Mouse (Mus musculus) stomach, embryonic 16.5 days (tissue): ENCODE measurements around the gene Adtrp. TPM values are rescaled to one million over a fixed set of nuclear protein-coding genes. Genes with fewer than 3 reads are reported as not detected.

Experiments
- ATAC-seq: fragments of 200-750 bp; cut with Nextera tagmentation; 2 replicates; pipeline ENCODE4 v1.8.0; 2017; ENCODE audit warnings: moderate number of reproducible peaks, moderate TSS enrichment; ENCODE audit not compliant: insufficient read depth, low FRiP score
- H3K27ac ChIP-seq: fragments of 300-500 bp; sonication (generic); 2 replicates; pipeline ENCODE4 v1.5.1; 2014; ENCODE audit warnings: low read length
- H3K27me3 ChIP-seq: fragments of 300-500 bp; sonication (generic); 2 replicates; pipeline ENCODE4 v1.6.1; 2014; ENCODE audit warnings: low read length, control low read depth, mixed read lengths; ENCODE audit not compliant: control insufficient read depth, insufficient read depth
- H3K36me3 ChIP-seq: fragments of 300-500 bp; sonication (generic); 2 replicates; pipeline ENCODE4 v1.6.1; 2014; ENCODE audit warnings: low read length; ENCODE audit not compliant: control insufficient read depth, insufficient read depth
- H3K4me1 ChIP-seq: fragments of 300-500 bp; sonication (generic); 2 replicates; pipeline ENCODE4 v1.6.1; 2014; ENCODE audit warnings: low read length, control low read depth, mixed read lengths; ENCODE audit not compliant: control insufficient read depth, insufficient read depth
- H3K4me2 ChIP-seq: fragments of 300-500 bp; sonication (generic); 2 replicates; pipeline ENCODE4 v1.6.1; 2014; ENCODE audit warnings: low read depth, low read length, mixed read lengths
- H3K4me3 ChIP-seq: fragments of 300-500 bp; sonication (generic); replicated peaks from 2 replicates; pipeline ENCODE4 v1.5.1; 2014; ENCODE audit warnings: mild to moderate bottlenecking, low read length
- H3K9ac ChIP-seq: fragments of 300-500 bp; sonication (generic); 2 replicates; pipeline ENCODE4 v1.6.1; 2014; ENCODE audit warnings: low read length
- H3K9me3 ChIP-seq: fragments of 300-500 bp; sonication (generic); replicated peaks from 2 replicates; pipeline ENCODE4 v1.6.1; 2016; ENCODE audit warnings: low read length, control low read depth; ENCODE audit not compliant: control insufficient read depth
- WGBS: fragments of 180-500 bp; shearing (Covaris S2); extraction: QIAGEN DNeasy Blood & Tissue Kit; methylation state at CpG from one replicate; pipeline ENCODE4 v1.1.7; 2014; 5-methylcytosine and 5-hydroxymethylcytosine counted together
- polyA plus RNA-seq: library from polyadenylated mRNA; unstranded; fragments of >200 nt; fragmentation: Nextera tagmentation; extraction: Ambion mirVana; gene quantifications from 2 replicates; pipeline ENCODE4 v1.2.1, GENCODE M21; 2015

Adtrp gene
- 5.6 and 8.3 TPM in 2 replicates for polyA plus RNA-seq

DNA sequence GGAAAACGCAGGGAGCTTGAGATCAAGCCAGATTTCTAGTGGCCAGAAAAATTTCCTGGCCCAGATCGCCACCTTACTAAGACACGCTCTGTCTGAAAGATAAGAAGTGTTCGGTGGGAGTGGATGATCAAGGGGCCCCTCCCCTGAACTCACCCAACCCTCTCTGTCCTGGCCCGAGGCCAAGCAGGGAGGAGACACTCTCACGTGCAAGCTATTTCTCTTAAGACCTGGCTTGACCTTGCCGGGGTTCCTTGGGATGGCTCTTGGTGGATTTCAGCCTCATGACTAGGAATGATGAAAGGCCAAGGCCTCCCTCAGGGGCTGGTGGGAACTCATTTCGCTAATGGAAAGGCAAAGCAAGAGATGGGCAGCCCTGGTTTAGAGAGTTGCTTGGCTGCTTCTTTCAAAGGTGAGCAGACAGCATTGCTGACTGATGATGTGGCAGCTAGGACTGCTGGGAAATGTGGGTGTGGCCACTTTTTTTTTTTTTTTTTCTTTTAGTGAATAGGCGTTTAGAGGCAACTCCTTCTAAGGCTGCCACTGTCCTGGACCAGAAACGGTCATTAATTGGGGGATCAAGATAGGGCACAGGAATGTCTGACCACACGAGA, at the start of gene Adtrp:
Gene Adtrp, minus strand, starts transcription at position 169 of the 611 bp plus-strand sequence.
- Histone ChIP-seq H3K27me3 (no peaks in the 10 kb centered on the region), H3K9me3 (no peaks in the 10 kb centered on the region), H3K4me2 (no peak within 1 kb of the TSS), H3K9ac (no peak within 1 kb of the TSS), H3K27ac (peak within 1 kb of the TSS; percentile 23; the same call in 1 of the 2 replicates), H3K36me3 (no peaks in the 10 kb centered on the region), H3K4me1 (no peaks in the 10 kb centered on the region), H3K4me3 (no peak within 1 kb of the TSS)
- no peak for ATAC-seq
- WGBS: 65% methylated on average over 11 of the region's 11 CpGs

DNA sequence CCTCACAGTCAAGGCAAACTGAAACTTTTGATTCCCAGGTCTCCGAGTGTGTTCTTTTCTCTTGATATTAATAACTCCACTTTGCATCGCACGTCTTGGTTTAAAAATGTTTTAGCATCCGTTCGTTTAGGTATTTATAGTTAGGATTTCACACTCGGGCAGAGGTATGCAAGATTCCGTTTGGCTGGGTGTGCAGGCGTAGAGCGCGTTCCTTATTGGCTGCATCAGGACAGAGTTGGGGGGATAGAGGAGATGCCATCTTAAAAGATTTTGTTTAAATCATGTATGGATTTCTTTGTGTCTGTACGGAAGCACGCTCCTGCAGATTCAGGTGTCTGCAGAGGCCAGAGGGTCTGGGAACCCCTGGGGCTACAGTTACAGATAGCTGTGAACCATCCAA, 44.5 kb upstream of the Adtrp start:
- Histone ChIP-seq H3K27ac (no peak overlapping the region), H3K4me1 (no peaks in the 10 kb centered on the region), H3K9ac (no peak overlapping the region), H3K4me2 (no peak overlapping the region), H3K27me3 (no peaks in the 10 kb centered on the region), H3K36me3 (no peaks in the 10 kb centered on the region), H3K9me3 (no peaks in the 10 kb centered on the region), H3K4me3 (no peak overlapping the region)
- ATAC-seq: no peak
- WGBS: 94% methylated on average over 12 of the region's 12 CpGs

DNA sequence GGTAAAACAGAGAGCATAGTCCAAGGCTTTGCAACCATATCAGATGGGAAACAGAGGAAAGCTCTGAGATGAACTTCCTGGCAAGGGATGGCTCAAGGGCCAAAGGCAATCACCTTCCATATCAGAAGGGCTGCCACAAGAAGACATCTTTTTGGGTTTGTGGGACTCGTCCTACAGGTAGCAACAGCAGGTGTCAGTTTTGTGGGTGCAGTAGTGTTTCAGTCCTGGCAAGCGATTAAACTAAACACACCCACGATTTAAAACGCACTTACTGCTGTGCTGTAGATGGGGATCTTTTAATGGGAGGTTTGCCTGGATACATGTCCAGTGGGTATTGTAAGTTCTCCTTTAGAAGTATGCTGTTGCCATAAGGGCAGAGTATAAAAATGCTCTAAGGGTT, 43.1 kb upstream of the Adtrp start:
- no peaks in the 10 kb centered on the region for H3K9me3 ChIP-seq
- H3K4me1 ChIP-seq: no peaks in the 10 kb centered on the region
- no peak overlapping the region for H3K27ac ChIP-seq
- no peak overlapping the region for H3K4me2 ChIP-seq
- no peaks in the 10 kb centered on the region for H3K36me3 ChIP-seq
- 80% methylated on average over 4 of the region's 4 CpGs for WGBS
- ATAC-seq: no peak
- no peak overlapping the region for H3K4me3 ChIP-seq
- no peaks in the 10 kb centered on the region for H3K27me3 ChIP-seq
- H3K9ac ChIP-seq: no peak overlapping the region

DNA sequence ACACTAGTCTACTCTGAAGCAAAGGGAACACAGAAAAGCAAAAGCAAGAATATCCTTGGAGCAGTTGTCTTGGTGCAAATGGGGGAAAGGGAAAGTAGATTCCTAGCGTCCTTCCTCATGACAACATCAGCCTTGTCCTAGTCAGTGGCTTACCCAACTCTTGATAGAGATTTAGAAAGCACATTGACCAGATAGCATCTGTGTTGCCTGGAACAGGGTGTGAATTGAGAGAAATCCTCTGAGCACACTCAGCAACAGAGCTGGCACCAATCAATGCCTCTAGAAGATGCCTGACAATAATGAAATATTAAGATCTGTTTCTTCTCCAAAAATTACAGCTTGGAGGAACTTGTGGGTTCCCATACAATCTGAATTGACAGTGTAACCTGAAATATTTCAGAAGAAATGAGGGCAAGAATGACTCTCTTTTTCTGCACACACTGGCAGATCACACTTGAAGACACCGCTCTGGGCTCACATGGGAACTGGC, 42.7 kb upstream of the Adtrp start:
- Histone ChIP-seq H3K27ac (no peak overlapping the region), H3K4me3 (no peak overlapping the region), H3K4me1 (no peaks in the 10 kb centered on the region), H3K4me2 (no peak overlapping the region), H3K9me3 (no peaks in the 10 kb centered on the region), H3K9ac (no peak overlapping the region), H3K36me3 (no peaks in the 10 kb centered on the region), H3K27me3 (no peaks in the 10 kb centered on the region)
- ATAC-seq: no peak
- 90% methylated on average over 2 of the region's 2 CpGs for WGBS

DNA sequence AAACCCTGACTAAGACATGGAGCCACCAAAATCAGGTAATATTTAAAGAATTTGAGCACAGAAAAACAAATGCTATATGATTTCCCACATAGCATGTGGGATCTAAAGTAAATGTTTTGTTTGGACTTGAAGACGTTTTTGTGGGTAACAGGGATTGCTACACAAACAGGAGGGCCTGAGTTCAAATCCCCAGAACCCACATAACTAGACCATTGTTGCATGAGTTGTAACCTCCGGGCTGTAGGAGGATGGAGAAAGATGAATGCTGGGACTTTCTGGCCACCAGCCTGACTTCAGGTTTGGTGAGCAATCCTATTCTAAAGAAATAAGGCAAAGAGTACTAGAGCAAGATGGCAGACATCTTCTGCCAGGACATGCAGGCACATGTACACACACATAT, 41.2 kb upstream of the Adtrp start:
- Histone ChIP-seq H3K9ac (no peak overlapping the region), H3K4me2 (no peak overlapping the region), H3K4me3 (no peak overlapping the region), H3K9me3 (no peaks in the 10 kb centered on the region), H3K27ac (no peak overlapping the region), H3K27me3 (no peaks in the 10 kb centered on the region), H3K36me3 (no peaks in the 10 kb centered on the region), H3K4me1 (no peaks in the 10 kb centered on the region)
- ATAC-seq: no peak
- 73% methylated on average over 2 of the region's 2 CpGs for WGBS

DNA sequence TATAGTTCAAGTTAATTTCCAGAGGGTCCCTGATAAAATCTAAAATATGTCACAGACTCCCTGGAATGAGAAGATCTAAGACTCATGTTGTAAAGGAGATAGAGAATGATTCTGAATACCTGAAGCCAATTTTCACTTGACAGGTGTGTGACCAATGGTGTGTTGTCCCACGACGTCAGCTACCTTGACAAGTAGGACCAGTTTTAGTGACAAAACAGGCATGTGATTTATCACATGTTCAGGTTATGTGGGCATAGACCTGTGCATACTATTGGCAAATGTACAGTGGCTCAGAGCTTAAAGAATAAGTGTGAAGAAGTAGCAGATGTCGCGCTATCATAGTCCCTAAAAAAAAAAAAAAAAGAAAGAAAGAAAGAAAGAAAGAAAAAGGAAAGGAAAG, 38.6 kb upstream of the Adtrp start:
- Histone ChIP-seq H3K4me3 (no peak overlapping the region), H3K4me2 (no peak overlapping the region), H3K9me3 (no peaks in the 10 kb centered on the region), H3K36me3 (no peaks in the 10 kb centered on the region), H3K4me1 (no peaks in the 10 kb centered on the region), H3K9ac (no peak overlapping the region), H3K27me3 (no peaks in the 10 kb centered on the region), H3K27ac (no peak overlapping the region)
- 87% methylated on average over 4 of the region's 4 CpGs for WGBS
- no peak for ATAC-seq

DNA sequence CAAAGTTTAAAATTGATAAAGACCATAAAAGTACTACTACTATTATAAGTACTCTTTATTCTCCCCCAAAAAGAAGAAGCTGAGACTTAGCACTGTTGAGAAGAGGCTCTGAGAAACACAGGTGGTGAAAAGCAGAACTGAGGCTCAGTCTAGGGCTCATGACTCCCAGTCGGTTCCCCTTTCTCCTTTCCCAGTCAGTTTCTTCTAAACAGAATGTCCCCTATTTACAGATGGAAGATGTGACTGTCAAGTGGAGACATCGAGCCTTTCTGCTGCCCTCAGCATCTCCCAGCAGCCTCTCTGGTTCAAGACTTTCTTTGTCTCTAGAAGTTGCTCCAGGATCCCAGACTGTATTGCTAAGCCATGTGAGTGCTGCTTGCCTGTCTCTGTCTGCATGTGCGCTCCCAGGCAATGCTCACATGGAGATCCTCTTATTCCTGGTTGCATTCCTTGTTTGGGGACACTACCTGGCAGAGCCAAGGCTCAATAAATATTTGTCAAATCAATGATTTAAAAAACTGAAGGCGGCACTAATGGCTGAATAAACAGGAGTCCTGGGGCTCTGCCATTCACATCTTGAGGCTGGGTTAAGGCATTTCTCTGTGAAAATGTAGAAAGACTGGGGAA, 36.3 kb upstream of the Adtrp start:
- Histone ChIP-seq H3K9ac (no peak overlapping the region), H3K9me3 (no peaks in the 10 kb centered on the region), H3K4me1 (no peaks in the 10 kb centered on the region), H3K36me3 (no peaks in the 10 kb centered on the region), H3K4me3 (no peak overlapping the region), H3K4me2 (no peak overlapping the region), H3K27ac (no peak overlapping the region), H3K27me3 (no peaks in the 10 kb centered on the region)
- ATAC-seq: no peak
- 49% methylated on average over 4 of the region's 4 CpGs for WGBS

DNA sequence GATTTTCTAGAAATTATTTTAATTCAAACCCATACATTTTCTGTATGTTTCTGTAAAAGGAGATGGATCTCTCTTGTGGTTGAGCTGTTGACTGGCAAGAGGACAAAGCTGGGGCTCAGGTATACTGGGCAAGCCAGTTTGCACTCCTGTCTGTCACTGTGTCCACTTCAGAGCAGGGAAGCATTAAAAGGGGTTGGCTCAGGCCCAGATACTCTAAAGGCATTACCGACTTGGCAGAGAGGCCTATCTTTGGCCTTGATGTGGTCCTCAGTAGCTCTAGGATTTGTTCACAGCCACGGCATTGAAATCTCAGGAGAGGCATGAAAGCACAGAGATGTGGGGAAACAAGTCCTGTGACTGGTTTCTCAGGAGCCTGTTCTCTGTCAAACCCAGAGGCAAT, 33.7 kb upstream of the Adtrp start:
- ATAC-seq: no peak
- Histone ChIP-seq H3K4me3 (no peak overlapping the region), H3K27ac (no peak overlapping the region), H3K9me3 (no peaks in the 10 kb centered on the region), H3K36me3 (no peaks in the 10 kb centered on the region), H3K27me3 (no peaks in the 10 kb centered on the region), H3K4me2 (no peak overlapping the region), H3K4me1 (no peaks in the 10 kb centered on the region), H3K9ac (no peak overlapping the region)
- WGBS: 70% methylated on average over 2 of the region's 2 CpGs

DNA sequence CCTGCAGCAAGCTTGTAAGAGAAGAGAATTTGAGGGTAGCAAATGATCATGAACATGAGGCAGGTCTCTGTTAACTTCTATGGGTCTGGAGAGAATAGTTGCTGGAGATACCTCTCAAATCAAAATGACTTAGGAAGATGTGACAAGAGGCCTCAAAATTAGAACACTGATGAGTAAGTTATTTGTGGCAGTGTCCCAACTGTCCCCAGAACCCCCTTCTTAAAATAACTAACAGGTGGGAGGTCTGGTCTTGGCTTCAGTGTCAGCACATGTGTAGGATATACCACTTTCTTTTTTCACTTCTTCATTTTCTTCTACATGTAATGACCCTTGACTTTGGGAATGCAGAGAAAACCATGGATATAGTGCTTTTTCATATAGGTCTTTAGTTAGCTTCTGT, 33.0 kb upstream of the Adtrp start:
- no peaks in the 10 kb centered on the region for H3K4me1 ChIP-seq
- H3K9me3 ChIP-seq: no peaks in the 10 kb centered on the region
- no peaks in the 10 kb centered on the region for H3K36me3 ChIP-seq
- no peak overlapping the region for H3K9ac ChIP-seq
- no peak overlapping the region for H3K4me2 ChIP-seq
- no peak overlapping the region for H3K27ac ChIP-seq
- no peak overlapping the region for H3K4me3 ChIP-seq
- ATAC-seq: no peak
- no peaks in the 10 kb centered on the region for H3K27me3 ChIP-seq
